Mouse (Mus musculus): ENCODE measurements around the gene Rasgef1b.

Gene Rasgef1b

GRCm38 (mm10) chr5:99291084-99291830, 437.6 kb downstream of the Rasgef1b start:
- DNase-seq (ENCODE audit: low spot score) = no peak

DNA sequence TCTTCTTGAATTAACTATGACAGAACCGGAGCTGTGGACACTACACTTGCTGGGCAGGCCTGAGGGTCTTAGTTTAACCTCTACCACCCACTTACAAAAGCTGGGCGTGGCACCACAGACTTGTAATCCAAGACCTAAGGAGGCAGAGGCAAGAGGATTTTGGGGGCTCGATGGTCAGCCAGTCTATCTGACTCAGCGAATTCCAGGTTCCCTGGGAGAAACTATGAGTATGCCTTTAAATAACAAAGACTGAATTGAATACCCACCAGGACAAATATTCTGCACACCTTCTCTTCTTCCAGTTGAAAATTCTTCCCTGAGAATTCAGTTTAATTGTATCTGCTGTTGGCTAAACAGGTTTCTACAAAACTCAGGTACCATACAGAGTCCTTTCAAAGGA, 440.6 kb downstream of the Rasgef1b start:
- DNase-seq (ENCODE audit: low spot score) = no peak

DNA sequence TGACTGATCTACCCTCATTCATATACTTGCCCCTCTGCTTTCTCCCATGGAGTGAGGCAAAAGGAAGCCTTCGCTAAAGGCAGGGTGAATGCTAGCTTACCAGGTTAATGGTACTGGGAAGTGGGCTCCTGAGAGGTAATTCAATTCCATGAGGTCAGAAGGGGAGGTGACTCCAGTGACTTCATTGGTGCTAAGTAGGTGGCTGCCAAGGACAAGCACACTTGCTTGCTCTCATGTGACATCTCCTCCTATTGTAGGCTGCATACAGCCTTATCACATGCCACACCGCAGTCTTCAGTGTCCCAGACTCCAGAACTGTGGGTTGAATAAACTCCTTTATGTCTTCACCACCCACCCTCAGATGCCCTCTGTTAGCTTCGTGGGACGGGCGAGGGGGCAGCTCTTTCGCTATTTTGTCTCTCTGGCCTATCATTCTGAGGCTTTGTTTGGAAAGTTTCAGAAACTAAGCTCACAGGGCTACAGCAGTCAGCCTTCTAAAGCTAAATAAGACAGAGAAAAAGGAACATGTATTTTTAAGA, 441.1 kb downstream of the Rasgef1b start:
- DNase-seq (ENCODE audit: low spot score) = no peak

DNA sequence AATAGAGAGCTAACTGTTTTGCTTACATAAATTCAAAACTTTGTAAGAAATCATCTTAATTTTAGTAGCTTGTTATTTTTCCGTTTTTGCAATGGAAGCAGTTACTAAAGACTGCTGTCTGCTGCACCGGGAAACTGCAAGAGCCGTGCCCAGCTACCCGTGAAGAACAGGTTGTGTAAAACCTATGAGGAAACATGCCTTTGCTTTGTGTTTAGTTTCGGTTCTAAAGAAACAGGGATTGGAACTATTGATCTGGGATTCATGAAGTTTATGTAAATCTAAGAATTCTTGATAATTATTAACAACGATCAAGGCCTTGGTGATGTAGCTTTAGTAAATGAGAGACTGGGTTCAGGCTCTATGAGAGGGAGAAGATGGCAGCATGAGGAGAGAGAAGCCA, 442.3 kb downstream of the Rasgef1b start:
- DNase-seq (ENCODE audit: low spot score) = no peak

DNA sequence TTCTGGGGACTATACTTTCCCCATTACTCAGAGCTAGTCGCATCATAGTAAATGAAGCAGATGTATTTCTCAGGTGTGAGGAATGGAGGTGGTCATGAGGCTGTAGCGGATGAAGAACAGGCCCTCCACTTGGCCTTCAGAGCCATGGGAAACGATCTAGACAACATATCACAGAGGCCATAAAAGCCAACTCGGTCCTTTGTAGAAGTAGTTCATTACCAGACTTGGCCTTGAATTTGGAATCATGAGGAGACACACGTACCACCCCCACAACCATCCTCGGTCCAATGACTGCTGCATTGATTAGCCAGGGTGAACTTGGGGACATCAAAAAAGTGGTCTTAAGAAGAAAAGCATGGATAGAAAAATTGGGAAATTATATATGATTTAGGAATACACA, 442.8 kb downstream of the Rasgef1b start:
- no peak for DNase-seq (ENCODE audit: low spot score)

GRCm38 (mm10) chr5:99284369-99284768, 444.5 kb downstream of the Rasgef1b start:
- peak; percentile 76 for DNase-seq (ENCODE audit: low spot score)

DNA sequence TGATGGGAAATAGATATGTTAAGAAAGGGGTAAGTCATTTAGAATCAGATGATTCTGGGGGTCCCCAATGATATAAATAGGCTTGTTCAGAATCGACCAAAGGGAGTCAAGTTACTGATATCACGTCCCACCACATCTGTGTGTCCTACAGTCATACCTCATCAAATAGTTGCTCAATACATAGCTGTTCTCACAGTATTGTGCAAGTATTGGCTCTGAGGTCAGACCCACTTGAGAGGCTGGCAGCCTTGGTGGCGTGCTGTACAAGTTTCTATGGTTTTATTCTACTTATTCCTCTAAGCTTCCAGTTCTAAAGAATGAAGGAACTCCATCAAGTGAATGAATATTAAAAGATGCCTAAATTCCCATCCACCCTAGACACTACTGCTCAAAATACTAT, 445.2 kb downstream of the Rasgef1b start:
- peak; percentile 7 for DNase-seq (ENCODE audit: low spot score)

- no peak for DNase-seq (ENCODE audit: low spot score)
Observed at GRCm38 (mm10) chr5:99280536-99280935, 448.3 kb downstream of the Rasgef1b start.

GRCm38 (mm10) chr5:99279016-99279757, 449.7 kb downstream of the Rasgef1b start:
- no peak for DNase-seq (ENCODE audit: low spot score)

- no peak for DNase-seq (ENCODE audit: low spot score)
Observed at GRCm38 (mm10) chr5:99278364-99278763, 450.5 kb downstream of the Rasgef1b start.

GRCm38 (mm10) chr5:99277536-99277935, 451.3 kb downstream of the Rasgef1b start:
- no peak for DNase-seq (ENCODE audit: low spot score)

DNA sequence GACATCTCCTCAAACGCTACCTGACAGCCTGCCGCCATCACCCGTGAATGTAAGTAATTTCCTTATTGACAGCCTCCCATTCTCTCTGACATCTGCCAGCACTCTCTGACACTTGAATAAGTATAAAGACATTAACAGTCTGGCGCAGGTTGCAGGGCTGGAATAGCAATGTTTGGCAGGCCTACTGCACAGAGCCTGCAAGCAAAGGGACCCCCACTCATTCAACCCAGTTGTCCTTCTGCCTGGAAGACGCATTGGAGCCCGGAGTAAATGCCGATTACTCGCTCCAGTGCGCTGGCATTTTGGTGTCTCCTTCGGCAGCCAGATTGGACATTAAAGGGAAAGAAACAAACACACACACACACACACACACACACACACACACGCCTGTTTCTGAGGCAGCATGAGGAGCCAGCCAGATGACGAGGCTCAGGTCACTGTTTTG, 454.7 kb downstream of the Rasgef1b start:
- no peak for DNase-seq (ENCODE audit: low spot score)

DNA sequence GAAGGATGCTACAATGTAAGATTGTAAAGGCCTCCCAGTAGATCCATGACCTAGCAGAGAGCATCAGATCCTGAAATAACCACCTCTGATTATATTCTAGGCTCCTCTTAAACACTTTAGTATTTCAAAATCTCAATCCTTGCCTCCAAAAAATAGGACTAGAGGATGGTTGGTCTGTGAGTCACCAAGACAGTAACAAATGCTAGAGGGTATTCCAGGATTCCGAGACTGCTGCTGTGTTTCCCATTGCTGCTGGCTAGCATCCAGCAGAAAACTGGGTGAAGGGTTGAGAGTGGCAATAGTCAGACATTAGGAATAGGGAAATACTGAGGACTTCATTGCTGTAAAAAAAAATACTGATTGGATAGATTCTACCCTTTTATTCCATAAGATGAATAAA, 457.3 kb downstream of the Rasgef1b start:
- DNase-seq (ENCODE audit: low spot score) = peak; percentile 74

GRCm38 (mm10) chr5:99269131-99269530, 459.7 kb downstream of the Rasgef1b start:
- no peak for DNase-seq (ENCODE audit: low spot score)

DNA sequence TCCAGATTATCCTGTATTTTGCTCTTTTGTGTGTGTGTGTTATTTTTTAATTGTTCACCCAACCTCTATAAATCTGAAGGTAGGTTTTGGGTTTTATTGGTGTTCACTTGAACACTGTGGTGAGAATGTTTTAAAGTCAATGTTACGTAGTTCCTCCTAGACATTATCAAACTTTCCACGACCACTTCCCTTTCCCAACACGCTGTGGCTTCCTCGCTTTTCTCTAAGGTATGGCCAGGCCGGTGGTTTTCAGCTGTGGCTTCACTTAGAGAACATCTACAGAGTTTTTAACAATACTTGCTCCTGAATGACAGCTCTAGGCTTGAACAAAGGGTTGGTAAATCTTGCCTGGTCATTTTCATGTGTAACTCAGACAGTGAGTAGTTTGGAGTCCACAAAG, 461.5 kb downstream of the Rasgef1b start:
- DNase-seq (ENCODE audit: low spot score) = no peak

DNA sequence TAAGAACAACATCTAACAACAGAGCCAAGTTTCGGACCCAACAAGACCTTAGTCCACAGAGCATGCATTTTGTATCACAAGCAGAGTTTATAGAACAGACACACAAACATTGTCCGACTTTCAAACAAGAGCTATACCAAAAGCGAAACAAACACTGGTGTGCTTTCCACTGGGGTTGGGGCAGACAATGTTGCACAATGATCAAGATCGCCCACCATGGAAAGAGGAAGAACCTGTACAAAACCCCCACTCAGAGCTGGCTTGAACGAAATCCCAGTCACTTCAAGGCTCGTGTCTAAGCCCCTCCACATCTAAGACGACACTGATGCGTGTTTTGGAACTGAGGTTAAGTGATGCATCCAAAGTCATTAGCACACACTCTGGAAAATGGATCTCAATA, 462.6 kb downstream of the Rasgef1b start:
- no peak for DNase-seq (ENCODE audit: low spot score)

DNA sequence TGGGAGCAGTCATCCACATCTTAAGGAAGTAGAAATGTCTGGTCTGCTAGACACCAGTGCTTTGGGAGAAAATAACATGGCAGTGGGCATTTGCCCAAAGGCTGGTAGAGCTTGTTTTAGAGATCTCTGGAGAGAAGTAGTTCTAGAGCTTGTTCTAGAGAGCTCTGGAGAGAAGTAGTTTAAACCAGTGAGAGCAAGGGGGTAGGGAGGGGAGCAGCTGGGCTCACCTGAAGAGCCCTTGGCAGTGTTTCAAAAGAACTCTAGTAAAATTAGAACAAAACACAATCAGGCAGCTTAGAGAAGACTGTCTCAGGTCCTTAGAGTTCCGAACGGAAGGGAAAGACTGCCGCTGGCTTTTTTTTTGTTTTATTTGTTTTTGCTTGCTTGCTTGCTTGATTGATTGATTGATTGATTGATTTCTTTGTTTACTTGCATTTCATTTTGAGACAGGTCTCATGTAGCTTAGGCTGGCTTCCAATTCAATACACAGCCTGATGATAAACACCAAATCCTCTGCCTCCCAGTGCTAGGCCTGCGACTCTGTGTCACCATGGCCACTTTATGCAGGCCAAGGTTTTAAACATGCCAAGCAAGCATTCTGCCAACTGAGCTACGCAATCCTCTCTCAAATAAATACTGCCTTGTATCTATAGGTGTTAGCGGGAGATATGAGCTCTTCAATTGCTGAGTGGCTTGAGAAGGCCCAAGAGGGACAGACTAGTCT, 466.5 kb downstream of the Rasgef1b start:
- no peak for DNase-seq (ENCODE audit: low spot score)

GRCm38 (mm10) chr5:99261121-99261724, 467.6 kb downstream of the Rasgef1b start:
- no peak for DNase-seq (ENCODE audit: low spot score)

- DNase-seq (ENCODE audit: low spot score) = no peak
Observed at GRCm38 (mm10) chr5:99258003-99258500, 470.8 kb downstream of the Rasgef1b start.

- DNase-seq (ENCODE audit: low spot score) = peak; percentile 76
Observed at GRCm38 (mm10) chr5:99252203-99253135, 476.4 kb downstream of the Rasgef1b start.

Measured in adipocyte (in vitro differentiated cells).